ENCODE assay signal across 8 mouse cellular contexts in genomic region chr8:119020781-119021180, GRCm38 (mm10).
DNase-seq lines count a peak whose midpoint lies in the region; ATAC-seq lines count a peak whose summit lies in the region.

No protein-coding gene starts in this region.

- no peak for ATAC-seq in megakaryocyte progenitor cell, adult 5-6 weeks (replicated peaks; ENCODE audit: poor library complexity)

- intact Hi-C loops in left cerebral cortex, postnatal 4 days (cut with DNase I) = no loop called here

- DNase-seq in cerebellum, adult 18-20 months = peak; percentile 30 to 32
- DNase-seq in cerebellum, adult 11-12 months = no peak
- peak; percentile 47 for DNase-seq in left cerebral cortex, adult 11 months (ENCODE audit: low spot score)
- DNase-seq in left cerebral cortex, postnatal 4 days = no peak
- DNase-seq in large intestine, adult 2 months (ENCODE audit: low read depth, low spot score) = peak; percentile 6
- DNase-seq in right cerebral cortex, postnatal 25 days = peak; percentile 76
- DNase-seq in spleen, adult 18-20 months = no peak

- WGBS in large intestine, adult 2 months = 15% methylated on average over 11 of the region's 11 CpGs

Comparison
In these comparisons a context has a peak if more than half of its experiments do, and no peak if none do; other contexts are left out.
1. DNase-seq: peak in cerebellum, adult 18-20 months (2 of 2), left cerebral cortex, adult 11 months (single experiment), large intestine, adult 2 months (single experiment) and right cerebral cortex, postnatal 25 days (single experiment); none in cerebellum, adult 11-12 months (single experiment), left cerebral cortex, postnatal 4 days (single experiment) and spleen, adult 18-20 months (0 of 2).